Mouse (Mus musculus) ovary, postnatal 14 days (tissue): ENCODE data around the gene C2.
"Not testable (repeated sequence)": the region's sequence is repeated elsewhere in the genome, so short reads cannot be mapped to it uniquely, and the experiment has no call there.

Experiments used
- DNase-seq: peaks from one replicate; pipeline ENCODE4 v3.0.0; 2022; ENCODE audit warnings: low spot score

The C2 gene

DNA sequence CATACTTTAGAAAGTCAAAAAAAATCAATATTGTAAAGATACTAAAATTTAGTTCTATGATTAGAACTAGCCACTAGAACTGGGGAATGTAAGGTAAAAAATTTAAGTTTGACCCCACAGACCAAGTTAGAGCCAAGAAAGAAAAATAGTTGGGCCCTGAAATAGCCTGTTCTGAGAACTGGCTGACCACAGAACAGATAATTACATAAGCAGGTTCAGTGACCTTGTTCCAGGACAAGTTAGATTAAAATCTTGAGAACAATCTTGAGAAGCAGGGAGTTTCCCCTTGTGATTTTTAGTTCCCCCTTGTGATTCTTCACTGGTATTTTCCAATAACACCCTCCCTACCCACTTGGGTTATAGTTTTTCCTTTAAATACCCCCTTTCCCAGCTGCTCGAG lies 67.3 kb downstream of the C2 start:
- not testable (repeated sequence) for DNase-seq

DNA sequence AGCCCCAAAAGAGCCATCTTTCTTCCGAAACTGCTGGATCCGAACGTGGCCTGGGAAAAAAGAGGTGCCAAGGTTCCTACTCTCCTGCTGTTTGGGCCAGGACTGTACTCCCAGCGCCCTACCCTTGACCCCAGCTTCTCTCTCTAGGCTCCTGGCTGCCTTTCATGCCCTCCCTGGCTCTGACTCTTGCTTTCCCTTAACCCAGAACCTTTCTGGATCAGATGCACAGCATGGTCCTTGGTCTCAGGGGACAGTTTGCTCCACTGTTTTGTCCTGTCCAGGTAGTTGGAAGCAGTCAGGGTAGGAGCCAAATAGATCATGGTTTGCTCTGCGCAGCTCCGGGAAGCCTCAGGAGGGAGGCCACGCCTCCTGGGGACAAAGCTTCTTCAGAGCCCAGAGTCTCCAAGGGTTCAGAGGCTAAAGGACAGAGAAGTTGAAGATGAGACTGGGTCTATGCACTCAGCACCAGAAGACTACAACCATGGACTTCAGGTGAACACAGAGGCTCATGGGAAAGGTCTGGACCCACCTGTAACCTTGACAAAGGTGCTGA lies 83.2 kb downstream of the C2 start:
- DNase-seq, result no peak

GRCm38 (mm10) chr17:34813747-34814146 lies 84.3 kb downstream of the C2 start:
- peak; percentile 28 for DNase-seq
